Mouse (Mus musculus): ENCODE data around the gene Wdr31. TPM values are rescaled to one million over a fixed set of nuclear protein-coding genes. Genes with fewer than 3 reads are reported as not detected.

Wdr31 gene
- 0.60 TPM for polyA plus RNA-seq (2017; shearing (Covaris generic))

DNA sequence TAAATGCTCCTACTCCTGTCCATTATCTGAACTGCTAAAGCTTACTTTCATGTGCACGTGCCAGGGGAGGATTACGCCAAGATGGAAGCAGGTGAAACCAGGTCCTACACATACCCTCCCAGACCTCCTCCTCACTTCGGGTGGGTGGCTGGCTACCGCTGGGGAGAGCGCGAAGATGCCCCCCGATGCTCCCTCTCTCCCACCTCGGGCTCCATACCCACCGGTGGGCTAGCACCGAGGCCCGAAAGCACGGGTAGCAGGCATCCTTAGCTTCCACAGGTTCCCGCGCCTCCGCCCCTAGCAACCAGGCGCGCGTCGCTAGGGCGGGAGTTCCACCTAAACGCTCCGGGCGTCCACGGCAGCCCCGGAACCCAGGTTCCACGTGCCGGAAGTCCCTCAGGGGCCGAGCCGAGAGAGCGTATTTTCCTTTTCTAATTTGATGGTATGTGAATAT is at the start of gene Wdr31:
Wdr31 (minus strand) TSS at position 299 of the 454 bp plus-strand sequence.

DNA sequence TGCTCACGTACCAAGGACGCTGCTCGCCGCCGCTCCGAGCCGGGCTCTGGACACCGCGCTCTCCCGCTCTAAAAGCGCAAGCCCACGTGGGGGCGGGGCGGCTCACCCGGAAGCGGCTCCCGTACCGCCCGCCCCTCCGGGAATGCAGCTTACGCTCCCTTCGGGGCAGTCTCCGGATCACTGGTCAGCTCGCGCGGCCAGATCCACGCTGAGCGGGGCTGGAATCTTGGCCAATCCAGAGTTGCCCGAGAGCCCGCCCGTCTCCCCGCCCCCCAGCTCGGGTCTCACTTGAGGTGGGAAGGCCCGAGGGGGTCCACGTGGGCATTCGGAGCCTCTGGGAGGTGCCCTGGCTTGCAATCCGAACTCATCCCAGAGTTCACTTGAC is 49.1 kb upstream of the Wdr31 start, which contains the start of gene Alad:
Alad (minus strand) TSS at position 70 of the 385 bp plus-strand sequence.

DNA sequence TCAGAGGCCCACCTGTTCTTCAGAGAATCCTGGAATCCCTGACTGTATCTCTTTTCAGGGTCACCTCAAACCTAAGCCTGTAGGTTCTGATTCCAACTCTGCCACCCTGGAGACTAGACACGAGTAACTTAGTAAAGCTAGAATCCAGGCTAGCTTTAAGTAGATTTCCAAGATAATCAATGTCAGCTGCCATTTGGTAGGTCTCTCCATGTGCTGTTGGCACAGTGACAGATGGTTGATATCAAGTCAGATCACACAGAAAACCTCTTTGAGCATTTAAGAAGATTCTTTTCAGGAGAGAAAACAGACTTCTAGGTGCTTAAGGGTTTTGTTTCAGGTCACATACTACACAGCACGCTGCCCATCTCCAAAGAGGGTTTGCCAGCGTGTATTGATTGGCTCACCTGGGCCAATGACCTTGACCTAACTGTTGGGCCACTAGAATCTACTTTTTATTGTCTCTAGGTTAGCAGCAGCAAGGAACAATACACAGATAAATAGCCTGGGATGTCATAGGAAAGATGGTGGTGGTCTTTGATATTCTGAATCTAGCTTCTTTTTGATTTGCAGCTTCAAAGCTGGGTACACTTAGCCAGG is 32.8 kb upstream of the Wdr31 start, which contains the start of gene Hdhd3:
Hdhd3 (minus strand) TSS at position 94 of the 597 bp plus-strand sequence.

DNA sequence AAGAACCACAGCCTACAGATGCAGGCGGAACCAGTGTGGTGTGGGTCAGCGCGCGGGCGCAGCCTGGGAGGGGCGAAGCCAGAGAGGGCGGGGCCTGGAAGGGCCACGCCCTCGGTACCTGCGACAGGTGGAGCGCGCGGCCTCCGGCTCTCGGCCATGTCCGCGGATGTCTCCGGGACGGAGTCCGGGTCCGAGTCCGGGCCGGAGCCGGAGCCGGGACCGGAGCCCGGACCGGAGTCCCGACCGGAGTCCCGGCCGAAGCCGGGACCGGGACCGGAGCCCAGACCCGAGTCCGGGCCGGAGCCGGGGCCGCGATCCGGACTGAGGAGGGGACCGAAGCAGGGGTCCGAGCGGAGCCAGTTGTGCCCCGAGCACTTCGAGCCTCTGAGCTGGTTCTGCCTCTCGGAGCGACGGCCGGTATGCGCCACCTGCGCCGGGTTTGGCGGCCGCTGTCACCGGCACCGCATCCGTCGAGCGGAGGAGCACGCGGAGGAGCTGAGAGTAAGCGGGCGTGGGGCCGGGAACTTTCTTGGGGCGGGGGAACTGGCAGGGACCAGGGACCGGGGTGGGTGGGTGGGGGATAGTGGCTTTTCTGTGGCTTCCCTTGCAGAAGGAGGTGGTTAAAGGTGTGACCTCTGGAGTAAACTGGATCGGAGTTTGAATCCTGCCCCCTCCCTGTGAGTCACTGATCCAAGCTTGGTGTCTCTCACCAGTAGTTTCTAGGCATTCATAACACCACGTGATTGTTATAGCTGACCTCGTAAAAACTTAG is 9.4 kb upstream of the Wdr31 start, which contains the start of gene Bspry:
Bspry (plus strand) TSS at position 117 of the 772 bp plus-strand sequence.

DNA sequence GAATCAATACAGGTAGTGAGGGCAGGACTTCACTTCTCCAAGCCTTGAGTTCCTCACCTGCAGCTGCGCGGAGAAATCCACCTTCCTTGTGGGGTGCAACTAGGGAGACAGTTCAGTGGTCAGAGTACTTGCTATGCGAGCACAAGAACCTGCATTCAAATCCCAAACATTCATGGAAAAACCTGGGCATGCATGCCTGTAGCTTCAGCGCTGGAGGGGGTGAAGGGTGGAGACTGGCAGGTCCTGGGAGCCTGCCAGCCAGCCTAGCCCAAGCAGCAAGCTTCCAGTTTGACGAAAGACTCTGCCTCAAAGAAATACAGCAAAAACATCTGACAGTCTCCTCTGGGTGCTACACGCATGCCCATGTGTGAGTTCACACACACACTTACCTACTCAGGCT is 35.6 kb downstream of the Wdr31 start, which contains the start of gene Rnf183:
Rnf183 (minus strand) TSS at position 172 of the 400 bp plus-strand sequence.

DNA sequence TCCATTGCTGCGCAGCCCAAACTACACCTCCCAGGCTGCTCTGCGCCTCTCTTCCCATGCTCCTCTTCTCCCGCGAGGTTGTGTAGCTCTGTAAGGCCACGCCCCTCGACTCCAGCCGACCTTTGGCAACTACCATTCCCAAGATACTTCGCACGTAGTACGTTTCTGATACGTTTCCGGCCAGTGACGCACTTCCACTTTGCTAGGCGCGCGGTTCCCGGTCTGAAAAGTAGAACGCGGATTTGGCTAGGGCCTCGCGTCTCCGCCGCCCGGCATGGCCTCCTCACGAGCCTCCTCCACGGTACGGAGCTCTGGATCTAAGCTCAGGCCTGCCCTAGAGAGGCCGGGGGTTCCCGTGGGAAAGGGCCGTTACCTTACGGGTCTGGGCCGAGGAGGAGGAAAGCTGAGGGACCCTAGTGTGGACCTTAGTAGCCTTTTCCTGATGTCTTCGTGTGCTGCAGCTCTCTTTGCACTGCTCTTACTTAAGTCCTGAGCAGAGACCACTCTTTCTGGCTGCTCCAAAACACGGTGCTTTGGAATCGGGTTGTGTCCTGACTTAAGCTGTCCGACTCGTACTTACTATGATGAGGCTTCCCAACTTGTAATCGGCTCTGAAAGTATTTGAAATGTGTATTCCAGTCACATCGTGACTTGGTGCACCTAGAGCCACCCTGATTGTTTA is 62.0 kb downstream of the Wdr31 start, which contains the start of the genes Cdc26 and Prpf4:
Cdc26 (minus strand) TSS at position 42 of the 682 bp plus-strand sequence.
Prpf4 (plus strand) TSS at position 197 of the 682 bp plus-strand sequence.

Other genes starting within 250 kb of the Wdr31 start
- gene Zfp37, start 239.8 kb downstream of the Wdr31 start, polyA plus RNA-seq (2017; shearing (Covaris generic)) = 0.10 TPM
- gene Slc31a2, start 208.3 kb downstream of the Wdr31 start, polyA plus RNA-seq (2017; shearing (Covaris generic)) = 21.7 TPM
- gene Fkbp15, start 110.3 kb downstream of the Wdr31 start, polyA plus RNA-seq (2017; shearing (Covaris generic)) = 73.0 TPM
- gene Slc31a1, start 110.2 kb downstream of the Wdr31 start, polyA plus RNA-seq (2017; shearing (Covaris generic)) = 10.4 TPM
- 115 TPM for gene Cdc26, start 62.3 kb downstream of the Wdr31 start, polyA plus RNA-seq (2017; shearing (Covaris generic))
- gene Prpf4, start 62.1 kb downstream of the Wdr31 start, polyA plus RNA-seq (2017; shearing (Covaris generic)) = 29.7 TPM
- gene Rnf183, start 35.6 kb downstream of the Wdr31 start, polyA plus RNA-seq (2017; shearing (Covaris generic)) = not detected
- 1.5 TPM for gene Bspry, start 9.2 kb upstream of the Wdr31 start, polyA plus RNA-seq (2017; shearing (Covaris generic))
- 0.99 TPM for gene Hdhd3, start 32.6 kb upstream of the Wdr31 start, polyA plus RNA-seq (2017; shearing (Covaris generic))
- 62.5 TPM for gene Alad, start 49.0 kb upstream of the Wdr31 start, polyA plus RNA-seq (2017; shearing (Covaris generic))
- 29.6 TPM for gene Pole3, start 54.2 kb upstream of the Wdr31 start, polyA plus RNA-seq (2017; shearing (Covaris generic))
- gene 4933430I17Rik, start 54.5 kb upstream of the Wdr31 start, polyA plus RNA-seq (2017; shearing (Covaris generic)) = 0.25 TPM
- 94.0 TPM for gene Rgs3, start 89.0 kb upstream of the Wdr31 start, polyA plus RNA-seq (2017; shearing (Covaris generic))

Data from CD4-positive, CD25-positive, alpha-beta regulatory T cell, adult 9 weeks (primary cell).